Mouse (Mus musculus): ENCODE data around the gene Bud31. TPM values are rescaled to one million over a fixed set of nuclear protein-coding genes. Genes with fewer than 3 reads are reported as not detected.

Gene Bud31
- 50.3 and 53.3 TPM in 2 replicates for polyA plus RNA-seq (2012; rRNA removed)

GRCm38 (mm10) chr5:145139571-145140519 lies at the start of gene Bud31, which contains the start of gene Pdap1:
Bud31 (plus strand) TSS chr5:145140362.
Pdap1 (minus strand) TSS chr5:145140238.

GRCm38 (mm10) chr5:145114071-145114605 lies 26.0 kb upstream of the Bud31 start, which contains the start of gene Arpc1b:
Arpc1b (plus strand) TSS chr5:145114215.

GRCm38 (mm10) chr5:145166536-145167305 lies 26.6 kb downstream of the Bud31 start, which contains the start of the genes Ptcd1 and Cpsf4:
Ptcd1 (minus strand) TSS chr5:145167108.
Cpsf4 (plus strand) TSS chr5:145167213.

GRCm38 (mm10) chr5:145191962-145192361 lies 51.8 kb downstream of the Bud31 start, which contains the start of gene Atp5j2:
Atp5j2 (minus strand) TSS chr5:145192062.

Other genes starting within 250 kb of the Bud31 start
- gene Smurf1, start 174.5 kb upstream of the Bud31 start, polyA plus RNA-seq (2012; rRNA removed) = 38.1 and 41.5 TPM in 2 replicates
- gene Gm4871, start 107.6 kb upstream of the Bud31 start, polyA plus RNA-seq (2012; rRNA removed) = not detected in 2 replicates
- not detected in 2 replicates for gene 1700018F24Rik, start 97.4 kb upstream of the Bud31 start, polyA plus RNA-seq (2012; rRNA removed)
- 107 and 120 TPM in 2 replicates for gene Arpc1a, start 56.5 kb upstream of the Bud31 start, polyA plus RNA-seq (2012; rRNA removed)
- 11.9 and 14.3 TPM in 2 replicates for gene Kpna7, start 56.3 kb upstream of the Bud31 start, polyA plus RNA-seq (2012; rRNA removed)
- 1,010 and 1,065 TPM in 2 replicates for gene Arpc1b, start 26.1 kb upstream of the Bud31 start, polyA plus RNA-seq (2012; rRNA removed)
- 25.8 and 33.3 TPM in 2 replicates for gene Pdap1, start 124 bp upstream of the Bud31 start, polyA plus RNA-seq (2012; rRNA removed)
- gene Ptcd1, start 26.7 kb downstream of the Bud31 start, polyA plus RNA-seq (2012; rRNA removed) = 18.4 and 19.7 TPM in 2 replicates
- gene Cpsf4, start 26.9 kb downstream of the Bud31 start, polyA plus RNA-seq (2012; rRNA removed) = 26.0 and 31.7 TPM in 2 replicates
- gene Atp5j2, start 51.7 kb downstream of the Bud31 start, polyA plus RNA-seq (2012; rRNA removed) = 55.2 and 72.4 TPM in 2 replicates
- gene Zkscan14, start 61.5 kb downstream of the Bud31 start, polyA plus RNA-seq (2012; rRNA removed) = 2.6 and 3.5 TPM in 2 replicates
- gene Zkscan5, start 64.2 kb downstream of the Bud31 start, polyA plus RNA-seq (2012; rRNA removed) = 6.3 and 6.9 TPM in 2 replicates
- 11.3 and 13.6 TPM in 2 replicates for gene Zfp655, start 91.4 kb downstream of the Bud31 start, polyA plus RNA-seq (2012; rRNA removed)
- gene Zscan25, start 140.1 kb downstream of the Bud31 start, polyA plus RNA-seq (2012; rRNA removed) = 27.8 and 30.3 TPM in 2 replicates
- not detected in 2 replicates for gene Cyp3a57, start 204.9 kb downstream of the Bud31 start, polyA plus RNA-seq (2012; rRNA removed)

Measured in ovary, adult 2 months (tissue).